Mouse (Mus musculus): ENCODE results near the gene Pgm2l1. TPM values are rescaled to one million over a fixed set of nuclear protein-coding genes. Genes with fewer than 3 reads are reported as not detected.
"Not testable (repeated sequence)": the region's sequence is repeated elsewhere in the genome, so short reads cannot be mapped to it uniquely, and the experiment has no call there.

The Pgm2l1 gene
- polyA plus RNA-seq, 1 experiment from 2014 or later: 11.8 TPM

GRCm38 (mm10) chr7:100233681-100234080 is 6.5 kb downstream of the Pgm2l1 start:
- no peak overlapping the region; the same call in 1 of the 2 replicates for H3K27ac ChIP-seq (replicated peaks)
- no peak overlapping the region for H3K4me3 ChIP-seq
- no peaks in the 10 kb centered on the region for H3K36me3 ChIP-seq
- no peak overlapping the region for H3K9ac ChIP-seq (replicated peaks)
- no peaks in the 10 kb centered on the region for H3K27me3 ChIP-seq
- H3K9me3 ChIP-seq: no peaks in the 10 kb centered on the region
- peaks cover 6% of the 10 kb centered on the region for H3K4me1 ChIP-seq
- ATAC-seq (ENCODE audit: low FRiP score, low read depth): no peak
- no peak overlapping the region for H3K4me2 ChIP-seq (replicated peaks)

- Histone ChIP-seq H3K4me1 (0 out of 2 replicates have a peak, but pooled peaks cover 3% of the 10 kb centered on the region), H3K4me3 (no peak overlapping the region), H3K9me3 (no peaks in the 10 kb centered on the region), H3K4me2 (replicated peaks) (no peak overlapping the region), H3K27ac (replicated peaks) (no peak overlapping the region; the same call in 1 of the 2 replicates), H3K27me3 (no peaks in the 10 kb centered on the region), H3K9ac (replicated peaks) (no peak overlapping the region), H3K36me3 (no peaks in the 10 kb centered on the region)
- 67% methylated on average over 7 of the region's 7 CpGs for WGBS
- ATAC-seq (ENCODE audit: low FRiP score, low read depth): no peak
Observed at GRCm38 (mm10) chr7:100234264-100234885, 7.2 kb downstream of the Pgm2l1 start.

GRCm38 (mm10) chr7:100238271-100238670 is 11.1 kb downstream of the Pgm2l1 start:
- H3K4me2 ChIP-seq (replicated peaks): no peak overlapping the region
- H3K27me3 ChIP-seq: no peaks in the 10 kb centered on the region
- 0 out of 2 replicates have a peak, but pooled peaks cover 3% of the 10 kb centered on the region for H3K4me1 ChIP-seq
- no peaks in the 10 kb centered on the region for H3K9me3 ChIP-seq
- no peak for ATAC-seq (ENCODE audit: low FRiP score, low read depth)
- no peak overlapping the region for H3K4me3 ChIP-seq
- H3K27ac ChIP-seq (replicated peaks): no peak overlapping the region
- WGBS: 86% methylated on average over 1 of the region's 1 CpGs
- H3K36me3 ChIP-seq: no peaks in the 10 kb centered on the region
- H3K9ac ChIP-seq (replicated peaks): no peak overlapping the region

GRCm38 (mm10) chr7:100240601-100241000 is 13.4 kb downstream of the Pgm2l1 start:
- H3K4me1 ChIP-seq: no peaks in the 10 kb centered on the region
- H3K27ac ChIP-seq (replicated peaks): no peak overlapping the region
- H3K9me3 ChIP-seq: no peaks in the 10 kb centered on the region
- H3K9ac ChIP-seq (replicated peaks): no peak overlapping the region
- 82% methylated on average over 2 of the region's 2 CpGs for WGBS
- no peak for ATAC-seq (ENCODE audit: low FRiP score, low read depth)
- H3K4me2 ChIP-seq (replicated peaks): no peak overlapping the region
- H3K4me3 ChIP-seq: no peak overlapping the region
- H3K27me3 ChIP-seq: no peaks in the 10 kb centered on the region
- no peaks in the 10 kb centered on the region for H3K36me3 ChIP-seq

- no peak overlapping the region for H3K4me2 ChIP-seq (replicated peaks)
Observed at GRCm38 (mm10) chr7:100243007-100243406, 15.8 kb downstream of the Pgm2l1 start.

GRCm38 (mm10) chr7:100244225-100244624 is 17.0 kb downstream of the Pgm2l1 start:
- no peaks in the 10 kb centered on the region for H3K27me3 ChIP-seq
- H3K9me3 ChIP-seq: no peaks in the 10 kb centered on the region
- no peaks in the 10 kb centered on the region for H3K4me1 ChIP-seq
- WGBS: 90% methylated on average over 4 of the region's 4 CpGs
- no peak for ATAC-seq (ENCODE audit: low FRiP score, low read depth)
- H3K4me3 ChIP-seq: no peak overlapping the region
- no peak overlapping the region for H3K4me2 ChIP-seq (replicated peaks)
- H3K27ac ChIP-seq (replicated peaks): no peak overlapping the region
- H3K9ac ChIP-seq (replicated peaks): no peak overlapping the region
- no peaks in the 10 kb centered on the region for H3K36me3 ChIP-seq

More at GRCm38 (mm10) chr7:100243007-100243406, 15.8 kb downstream of the Pgm2l1 start:
- ATAC-seq (ENCODE audit: low FRiP score, low read depth): no peak
- Histone ChIP-seq H3K27me3 (no peaks in the 10 kb centered on the region), H3K4me1 (no peaks in the 10 kb centered on the region), H3K36me3 (no peaks in the 10 kb centered on the region), H3K4me3 (no peak overlapping the region), H3K9me3 (no peaks in the 10 kb centered on the region), H3K27ac (replicated peaks) (no peak overlapping the region), H3K9ac (replicated peaks) (no peak overlapping the region)
- whole genome bisulfite sequencing: 73% methylated on average over 1 of the region's 1 CpGs

- ATAC-seq (ENCODE audit: low FRiP score, low read depth): no peak
- no peak overlapping the region for H3K4me2 ChIP-seq (replicated peaks)
- no peak overlapping the region for H3K9ac ChIP-seq (replicated peaks)
- H3K9me3 ChIP-seq: no peaks in the 10 kb centered on the region
- H3K36me3 ChIP-seq: no peaks in the 10 kb centered on the region
- no peaks in the 10 kb centered on the region for H3K4me1 ChIP-seq
- H3K27me3 ChIP-seq: no peaks in the 10 kb centered on the region
- H3K4me3 ChIP-seq: no peak overlapping the region
- no peak overlapping the region for H3K27ac ChIP-seq (replicated peaks)
- 97% methylated on average over 3 of the region's 3 CpGs for WGBS
Observed at GRCm38 (mm10) chr7:100245176-100245575, 18.0 kb downstream of the Pgm2l1 start.

GRCm38 (mm10) chr7:100250667-100251066 is 23.5 kb downstream of the Pgm2l1 start:
- H3K36me3 ChIP-seq: peaks cover 33% of the 10 kb centered on the region
- H3K27me3 ChIP-seq: no peaks in the 10 kb centered on the region
- 95% methylated on average over 5 of the region's 5 CpGs for WGBS
- no peak overlapping the region for H3K4me3 ChIP-seq
- no peak overlapping the region for H3K9ac ChIP-seq (replicated peaks)
- ATAC-seq (ENCODE audit: low FRiP score, low read depth): no peak
- H3K9me3 ChIP-seq: no peaks in the 10 kb centered on the region
- no peaks in the 10 kb centered on the region for H3K4me1 ChIP-seq
- H3K27ac ChIP-seq (replicated peaks): no peak overlapping the region
- H3K4me2 ChIP-seq (replicated peaks): no peak overlapping the region

- Histone ChIP-seq H3K4me3 (no peak overlapping the region), H3K36me3 (peaks cover 28% of the 10 kb centered on the region), H3K27me3 (no peaks in the 10 kb centered on the region), H3K4me1 (no peaks in the 10 kb centered on the region), H3K9me3 (no peaks in the 10 kb centered on the region), H3K4me2 (replicated peaks) (no peak overlapping the region), H3K9ac (replicated peaks) (no peak overlapping the region), H3K27ac (replicated peaks) (no peak overlapping the region)
- ATAC-seq (ENCODE audit: low FRiP score, low read depth): no peak
- WGBS: 81% methylated on average over 3 of the region's 3 CpGs
Observed at GRCm38 (mm10) chr7:100262350-100262749, 35.2 kb downstream of the Pgm2l1 start.

GRCm38 (mm10) chr7:100264934-100265333 is 37.7 kb downstream of the Pgm2l1 start:
- H3K4me1 ChIP-seq; H3K4me3 ChIP-seq; H3K9ac ChIP-seq (replicated peaks); H3K9me3 ChIP-seq; ATAC-seq (ENCODE audit: low FRiP score, low read depth); H3K27ac ChIP-seq (replicated peaks); H3K4me2 ChIP-seq (replicated peaks); H3K27me3 ChIP-seq: not testable (repeated sequence)
- WGBS: 63% methylated on average over 17 of the region's 17 CpGs
- H3K36me3 ChIP-seq: peaks cover 43% of the 10 kb centered on the region

GRCm38 (mm10) chr7:100272369-100272768 is 45.2 kb downstream of the Pgm2l1 start:
- Histone ChIP-seq H3K4me3 (no peak overlapping the region), H3K27ac (replicated peaks) (no peak overlapping the region), H3K4me2 (replicated peaks) (no peak overlapping the region), H3K27me3 (no peaks in the 10 kb centered on the region), H3K9me3 (no peaks in the 10 kb centered on the region), H3K36me3 (peaks cover 31% of the 10 kb centered on the region; the same call in 1 of the 2 replicates), H3K9ac (replicated peaks) (no peak overlapping the region), H3K4me1 (no peaks in the 10 kb centered on the region)
- no peak for ATAC-seq (ENCODE audit: low FRiP score, low read depth)
- 96% methylated on average over 8 of the region's 8 CpGs for WGBS

- H3K9me3 ChIP-seq: no peaks in the 10 kb centered on the region
- 86% methylated on average over 6 of the region's 6 CpGs for WGBS
- H3K36me3 ChIP-seq: peaks cover 16% of the 10 kb centered on the region; the same call in 1 of the 2 replicates
- no peak overlapping the region for H3K4me3 ChIP-seq
- H3K27me3 ChIP-seq: no peaks in the 10 kb centered on the region
- no peak overlapping the region for H3K27ac ChIP-seq (replicated peaks)
- no peak for ATAC-seq (ENCODE audit: low FRiP score, low read depth)
- no peak overlapping the region for H3K4me2 ChIP-seq (replicated peaks)
- no peaks in the 10 kb centered on the region for H3K4me1 ChIP-seq
- H3K9ac ChIP-seq (replicated peaks): no peak overlapping the region
Observed at GRCm38 (mm10) chr7:100274507-100274906, 47.3 kb downstream of the Pgm2l1 start.

- Histone ChIP-seq H3K27ac (replicated peaks) (no peak overlapping the region), H3K4me3 (no peak overlapping the region), H3K27me3 (no peaks in the 10 kb centered on the region), H3K4me2 (replicated peaks) (no peak overlapping the region), H3K9ac (replicated peaks) (no peak overlapping the region), H3K4me1 (no peaks in the 10 kb centered on the region), H3K36me3 (0 out of 2 replicates have a peak, but pooled peaks cover 10% of the 10 kb centered on the region), H3K9me3 (no peaks in the 10 kb centered on the region)
- WGBS: 50% methylated on average over 2 of the region's 2 CpGs
- ATAC-seq (ENCODE audit: low FRiP score, low read depth): no peak
Observed at GRCm38 (mm10) chr7:100276397-100276796, 49.2 kb downstream of the Pgm2l1 start.

Measured in midbrain, embryonic 12.5 days (tissue).